Mouse (Mus musculus) ovary, adult 18-20 months (tissue): ENCODE results near the gene Dmwd.

ENCODE experiments used
- DNase-seq: peaks from one replicate; pipeline ENCODE4 v3.0.0; 2022; ENCODE audit warnings: low spot score, mixed read lengths

Dmwd gene

GRCm38 (mm10) chr7:19073504-19073903, 2.5 kb upstream of the Dmwd start:
- no peak for DNase-seq

GRCm38 (mm10) chr7:19074494-19074893, 1.5 kb upstream of the Dmwd start:
- no peak for DNase-seq

- DNase-seq = no peak
These were observed 796 bp upstream of the Dmwd start for GRCm38 (mm10) chr7:19075231-19075630.

GRCm38 (mm10) chr7:19076586-19076991, 562 bp downstream of the Dmwd start:
- no peak for DNase-seq

- DNase-seq = no peak
These were observed 1.7 kb downstream of the Dmwd start for GRCm38 (mm10) chr7:19077761-19078160.

- no peak for DNase-seq
These were observed 2.7 kb downstream of the Dmwd start for GRCm38 (mm10) chr7:19078732-19079131.

- DNase-seq = no peak
These were observed 4.5 kb downstream of the Dmwd start for GRCm38 (mm10) chr7:19080451-19080950.

GRCm38 (mm10) chr7:19082171-19082570, 6.1 kb downstream of the Dmwd start:
- no peak for DNase-seq

GRCm38 (mm10) chr7:19083096-19083495, 7.1 kb downstream of the Dmwd start:
- no peak for DNase-seq

GRCm38 (mm10) chr7:19083701-19084100, 7.7 kb downstream of the Dmwd start, which contains the start of gene Dmpk:
Dmpk (plus strand) TSS chr7:19083849.
- DNase-seq = no peak

GRCm38 (mm10) chr7:19084277-19084771, 8.3 kb downstream of the Dmwd start:
- no peak for DNase-seq

GRCm38 (mm10) chr7:19084921-19085473, 9.0 kb downstream of the Dmwd start:
- no peak for DNase-seq

GRCm38 (mm10) chr7:19085495-19085894, 9.5 kb downstream of the Dmwd start:
- DNase-seq = no peak

- DNase-seq = no peak
These were observed 10.0 kb downstream of the Dmwd start for GRCm38 (mm10) chr7:19086042-19086441.

- DNase-seq = no peak
These were observed 10.7 kb downstream of the Dmwd start for GRCm38 (mm10) chr7:19086760-19087159.

- no peak for DNase-seq
These were observed 12.8 kb downstream of the Dmwd start for GRCm38 (mm10) chr7:19088813-19089212.

- DNase-seq = no peak
These were observed 15.9 kb downstream of the Dmwd start for GRCm38 (mm10) chr7:19091913-19092312.

- peak; percentile 72 for DNase-seq
These were observed 16.6 kb downstream of the Dmwd start for GRCm38 (mm10) chr7:19092381-19093173.

- DNase-seq = peak; percentile 80
These were observed 17.1 kb downstream of the Dmwd start for GRCm38 (mm10) chr7:19093174-19093521.

- DNase-seq = peak; percentile 98
These were observed 17.7 kb downstream of the Dmwd start for GRCm38 (mm10) chr7:19093537-19094385.

- peak; percentile 56 for DNase-seq
These were observed 18.4 kb downstream of the Dmwd start, which contains the start of gene Six5 for GRCm38 (mm10) chr7:19094471-19094825. Six5 (plus strand) TSS chr7:19094594.
